Mouse (Mus musculus) heart, embryonic 13.5 days (tissue): ENCODE results near the gene Get4. TPM values are rescaled to one million over a fixed set of nuclear protein-coding genes. Genes with fewer than 3 reads are reported as not detected.
A peak's percentile ranks its signal among the peaks of the same experiment; 100 is the strongest.

Experiments
- ATAC-seq: fragments of 200-750 bp; cut with Nextera tagmentation; 2 replicates; pipeline ENCODE4 v1.8.0; 2017; ENCODE audit warnings: moderate TSS enrichment; ENCODE audit not compliant: insufficient number of reproducible peaks, low FRiP score, low TSS enrichment; ENCODE audit errors: extremely low read depth
- H3K27ac ChIP-seq: fragments of 300-500 bp; sonication (generic); replicated peaks from 2 replicates; pipeline ENCODE4 v1.5.1; 2015; ENCODE audit warnings: moderate library complexity, mild to moderate bottlenecking, inconsistent platforms
- H3K27me3 ChIP-seq: fragments of 300-500 bp; sonication (generic); replicated peaks from 2 replicates; pipeline ENCODE4 v1.6.1; 2015; ENCODE audit warnings: mild to moderate bottlenecking, inconsistent platforms
- H3K36me3 ChIP-seq: fragments of 300-500 bp; sonication (generic); 2 replicates; pipeline ENCODE4 v1.6.1; 2015; ENCODE audit warnings: mild to moderate bottlenecking, inconsistent platforms
- H3K4me1 ChIP-seq: fragments of 300-500 bp; sonication (generic); 2 replicates; pipeline ENCODE4 v1.6.1; 2015; ENCODE audit warnings: inconsistent platforms
- H3K4me2 ChIP-seq: fragments of 300-500 bp; sonication (generic); 2 replicates; pipeline ENCODE4 v1.6.1; 2015; ENCODE audit warnings: inconsistent platforms, mild to moderate bottlenecking, moderate library complexity
- H3K4me3 ChIP-seq: fragments of 300-500 bp; sonication (generic); 2 replicates; pipeline ENCODE4 v1.5.1; 2015; ENCODE audit warnings: moderate library complexity, mild to moderate bottlenecking, inconsistent platforms
- H3K9ac ChIP-seq: fragments of 300-500 bp; sonication (generic); 2 replicates; pipeline ENCODE4 v1.6.1; 2015; ENCODE audit warnings: inconsistent platforms, mild to moderate bottlenecking, moderate library complexity
- H3K9me3 ChIP-seq: fragments of 300-500 bp; sonication (generic); 2 replicates; pipeline ENCODE4 v1.6.1; 2016; ENCODE audit warnings: inconsistent platforms
- WGBS: fragments of 180-500 bp; shearing (Covaris S2); methylation state at CpG from one replicate; pipeline ENCODE4 v1.1.7; 2015; ENCODE audit warnings: mixed read lengths; 5-methylcytosine and 5-hydroxymethylcytosine counted together
- polyA plus RNA-seq: library from polyadenylated mRNA; unstranded; fragments of >200 nt; fragmentation: Nextera tagmentation; extraction: Ambion mirVana; gene quantifications from 2 replicates; pipeline ENCODE4 v1.2.1, GENCODE M21; 2015

The Get4 gene
- polyA plus RNA-seq, 1 experiment from 2014 or later, result 127 TPM

GRCm38 (mm10) chr5:139243384-139243783 is 8.7 kb upstream of the Get4 start:
- 46% methylated on average over 1 of the region's 1 CpGs for WGBS
- no peak overlapping the region for H3K4me3 ChIP-seq
- H3K4me1 ChIP-seq, result peaks cover 42% of the 10 kb centered on the region
- no peak overlapping the region for H3K9ac ChIP-seq
- H3K9me3 ChIP-seq, result no peaks in the 10 kb centered on the region
- no peak; the same call in 1 of the 2 replicates for ATAC-seq
- peaks cover 100% of the 10 kb centered on the region for H3K36me3 ChIP-seq
- H3K27me3 ChIP-seq, result no peaks in the 10 kb centered on the region
- H3K4me2 ChIP-seq, result no peak overlapping the region
- H3K27ac ChIP-seq, result peak overlapping the region; percentile 66

GRCm38 (mm10) chr5:139247767-139248166 is 4.4 kb upstream of the Get4 start:
- no peak overlapping the region for H3K4me2 ChIP-seq
- peaks cover 41% of the 10 kb centered on the region for H3K4me1 ChIP-seq
- H3K27me3 ChIP-seq, result no peaks in the 10 kb centered on the region
- H3K9ac ChIP-seq, result no peak overlapping the region
- ATAC-seq, result no peak
- no peak overlapping the region for H3K27ac ChIP-seq
- H3K4me3 ChIP-seq, result no peak overlapping the region
- 35% methylated on average over 3 of the region's 3 CpGs for WGBS
- no peaks in the 10 kb centered on the region for H3K9me3 ChIP-seq
- peaks cover 80% of the 10 kb centered on the region for H3K36me3 ChIP-seq

DNA sequence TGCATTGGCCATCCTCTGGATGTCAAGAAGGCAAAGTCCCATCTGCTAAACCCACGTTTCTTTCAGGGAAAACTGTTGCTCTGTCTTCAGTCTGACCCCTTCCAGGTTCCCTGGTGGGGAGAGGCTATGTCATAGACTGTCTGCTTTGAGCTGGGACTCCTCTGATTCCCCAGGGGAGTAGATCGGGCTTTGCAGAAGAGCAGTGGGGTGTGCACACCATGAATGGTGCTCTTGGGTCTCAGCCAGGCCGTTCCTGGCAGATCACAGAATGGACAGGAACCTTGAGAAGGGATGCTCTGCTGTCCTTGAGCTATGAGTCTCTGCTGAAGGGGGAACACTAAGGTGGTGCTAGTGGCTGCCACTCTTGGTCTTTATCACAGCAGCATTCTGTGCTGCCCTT is 3.3 kb upstream of the Get4 start:
- ATAC-seq, result no peak
- no peaks in the 10 kb centered on the region for H3K27me3 ChIP-seq
- H3K4me3 ChIP-seq, result no peak overlapping the region
- H3K36me3 ChIP-seq, result peaks cover 70% of the 10 kb centered on the region
- 0 out of 2 replicates have a peak overlapping the region, but pooled peaks have one; percentile 33 for H3K9ac ChIP-seq
- H3K27ac ChIP-seq, result no peak overlapping the region
- H3K9me3 ChIP-seq, result no peaks in the 10 kb centered on the region
- 82% methylated on average over 3 of the region's 3 CpGs for WGBS
- H3K4me2 ChIP-seq, result no peak overlapping the region
- H3K4me1 ChIP-seq, result peaks cover 39% of the 10 kb centered on the region

GRCm38 (mm10) chr5:139251279-139251678 is 845 bp upstream of the Get4 start:
- 75% methylated on average over 7 of the region's 7 CpGs for WGBS
- Histone ChIP-seq H3K4me2 (peak overlapping the region; percentile 94), H3K4me1 (peaks cover 59% of the 10 kb centered on the region), H3K27ac (peak overlapping the region; percentile 95), H3K36me3 (peaks cover 52% of the 10 kb centered on the region), H3K4me3 (peak overlapping the region; percentile 80), H3K9me3 (no peaks in the 10 kb centered on the region), H3K9ac (peak overlapping the region; percentile 88), H3K27me3 (no peaks in the 10 kb centered on the region)
- no peak for ATAC-seq

DNA sequence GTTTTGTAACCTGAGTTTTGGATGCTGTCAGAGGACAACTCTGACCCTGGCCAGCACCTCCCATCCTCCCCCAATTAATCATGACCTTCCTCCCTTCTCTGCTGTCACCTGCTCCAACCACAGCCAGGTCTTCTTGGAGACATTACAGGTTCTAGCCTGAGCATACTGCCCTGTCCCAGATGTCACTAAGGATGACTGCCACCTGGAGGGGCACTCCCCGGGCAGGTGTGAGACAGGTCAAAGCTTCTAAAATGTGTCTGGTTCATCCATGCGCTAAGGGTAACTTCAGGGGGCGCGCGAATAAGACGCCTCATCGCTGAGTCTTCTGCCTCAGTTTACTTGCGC is 416 bp upstream of the Get4 start:
- Histone ChIP-seq H3K9me3 (no peaks in the 10 kb centered on the region), H3K4me2 (peak overlapping the region; percentile 94), H3K9ac (peak overlapping the region; percentile 88), H3K4me3 (peak overlapping the region; percentile 80), H3K4me1 (peaks cover 64% of the 10 kb centered on the region), H3K36me3 (peaks cover 48% of the 10 kb centered on the region), H3K27ac (peak overlapping the region; percentile 95), H3K27me3 (no peaks in the 10 kb centered on the region)
- ATAC-seq, result no peak
- 2% methylated on average over 8 of the region's 8 CpGs for WGBS

DNA sequence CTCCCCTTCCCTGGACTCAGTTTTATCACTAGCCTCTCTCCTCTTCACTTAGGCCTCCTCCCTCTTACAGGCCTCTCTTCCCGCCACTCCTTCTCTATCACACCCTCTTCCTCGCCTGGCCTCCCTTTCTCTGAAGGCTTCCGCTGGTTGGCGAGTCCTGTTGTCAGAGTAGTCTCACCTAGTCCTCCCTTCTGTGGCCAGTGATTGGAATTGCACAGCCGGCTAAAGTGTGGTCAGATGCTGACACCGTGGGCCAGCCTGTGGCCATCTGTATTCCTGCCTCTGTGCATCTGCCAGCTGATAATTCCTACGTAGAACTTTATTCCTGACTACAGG is 754 bp downstream of the Get4 start:
- peak overlapping the region; percentile 95 for H3K27ac ChIP-seq
- H3K4me3 ChIP-seq, result peak overlapping the region; percentile 80
- ATAC-seq, result peak; percentile 2; the same call in 1 of the 2 replicates
- H3K9ac ChIP-seq, result peak overlapping the region; percentile 95
- H3K27me3 ChIP-seq, result no peaks in the 10 kb centered on the region
- H3K4me1 ChIP-seq, result peaks cover 67% of the 10 kb centered on the region
- no peaks in the 10 kb centered on the region for H3K9me3 ChIP-seq
- H3K4me2 ChIP-seq, result peak overlapping the region; percentile 94
- H3K36me3 ChIP-seq, result peaks cover 40% of the 10 kb centered on the region
- under 1% methylated on average over 7 of the region's 7 CpGs for WGBS

- Histone ChIP-seq H3K4me1 (peaks cover 67% of the 10 kb centered on the region), H3K4me3 (peak overlapping the region; percentile 80), H3K9ac (peak overlapping the region; percentile 95), H3K4me2 (peak overlapping the region; percentile 94), H3K27ac (peak overlapping the region; percentile 95), H3K27me3 (no peaks in the 10 kb centered on the region), H3K9me3 (no peaks in the 10 kb centered on the region), H3K36me3 (peaks cover 35% of the 10 kb centered on the region)
- 4% methylated on average over 6 of the region's 6 CpGs for WGBS
- ATAC-seq, result no peak
Measured at GRCm38 (mm10) chr5:139253301-139253741, 1.2 kb downstream of the Get4 start.

- 76% methylated on average over 6 of the region's 6 CpGs for WGBS
- no peaks in the 10 kb centered on the region for H3K9me3 ChIP-seq
- peak overlapping the region; percentile 86; the same call in 1 of the 2 replicates for H3K27ac ChIP-seq
- peaks cover 23% of the 10 kb centered on the region for H3K36me3 ChIP-seq
- H3K4me1 ChIP-seq, result peaks cover 76% of the 10 kb centered on the region
- peak overlapping the region; percentile 94 for H3K4me2 ChIP-seq
- no peak overlapping the region for H3K4me3 ChIP-seq
- peak overlapping the region; percentile 95 for H3K9ac ChIP-seq
- ATAC-seq, result no peak
- no peaks in the 10 kb centered on the region for H3K27me3 ChIP-seq
Measured at GRCm38 (mm10) chr5:139254938-139255337, 2.8 kb downstream of the Get4 start.

DNA sequence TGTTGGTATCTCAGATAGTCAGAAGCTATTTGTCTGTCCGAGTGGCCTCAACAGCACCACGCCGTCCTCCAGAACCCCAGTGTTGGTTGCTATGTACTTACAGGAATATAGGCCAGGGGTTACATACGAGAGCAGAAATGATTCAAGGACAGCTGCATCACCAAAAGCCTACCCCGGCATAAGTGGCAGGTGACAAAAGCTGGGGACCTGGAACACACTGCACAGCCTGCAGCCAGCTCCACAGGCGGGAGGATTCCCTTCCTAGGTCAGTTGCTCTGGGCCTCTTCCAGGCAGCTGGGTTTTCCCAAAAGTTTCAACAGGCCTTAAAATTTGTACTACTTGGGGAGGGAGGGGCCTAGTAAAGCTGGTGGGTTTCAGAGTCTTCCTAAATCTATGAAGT is 3.7 kb downstream of the Get4 start:
- H3K4me3 ChIP-seq, result no peak overlapping the region
- H3K9ac ChIP-seq, result peak overlapping the region; percentile 95
- no peak for ATAC-seq
- peak overlapping the region; percentile 86 for H3K27ac ChIP-seq
- no peaks in the 10 kb centered on the region for H3K27me3 ChIP-seq
- no peaks in the 10 kb centered on the region for H3K9me3 ChIP-seq
- 61% methylated on average over 6 of the region's 6 CpGs for WGBS
- peaks cover 20% of the 10 kb centered on the region for H3K36me3 ChIP-seq
- H3K4me2 ChIP-seq, result peak overlapping the region; percentile 94; the same call in 1 of the 2 replicates
- peaks cover 84% of the 10 kb centered on the region for H3K4me1 ChIP-seq

GRCm38 (mm10) chr5:139256211-139256765 is 4.2 kb downstream of the Get4 start:
- H3K27me3 ChIP-seq, result no peaks in the 10 kb centered on the region
- H3K36me3 ChIP-seq, result peaks cover 23% of the 10 kb centered on the region
- H3K4me3 ChIP-seq, result no peak overlapping the region
- ATAC-seq, result no peak
- 79% methylated on average over 3 of the region's 3 CpGs for WGBS
- no peak overlapping the region for H3K4me2 ChIP-seq
- H3K9me3 ChIP-seq, result no peaks in the 10 kb centered on the region
- H3K27ac ChIP-seq, result peak overlapping the region; percentile 86
- peak overlapping the region; percentile 95; the same call in 1 of the 2 replicates for H3K9ac ChIP-seq
- H3K4me1 ChIP-seq, result peaks cover 86% of the 10 kb centered on the region

- peak overlapping the region; percentile 23; the same call in 1 of the 2 replicates for H3K4me2 ChIP-seq
- H3K4me1 ChIP-seq, result peaks cover 81% of the 10 kb centered on the region
- no peaks in the 10 kb centered on the region for H3K9me3 ChIP-seq
- 71% methylated on average over 1 of the region's 1 CpGs for WGBS
- H3K27ac ChIP-seq, result peak overlapping the region; percentile 86
- no peak overlapping the region for H3K4me3 ChIP-seq
- ATAC-seq, result no peak
- H3K9ac ChIP-seq, result peak overlapping the region; percentile 69
- H3K27me3 ChIP-seq, result no peaks in the 10 kb centered on the region
- H3K36me3 ChIP-seq, result peaks cover 33% of the 10 kb centered on the region
Measured at GRCm38 (mm10) chr5:139257265-139257664, 5.1 kb downstream of the Get4 start.

DNA sequence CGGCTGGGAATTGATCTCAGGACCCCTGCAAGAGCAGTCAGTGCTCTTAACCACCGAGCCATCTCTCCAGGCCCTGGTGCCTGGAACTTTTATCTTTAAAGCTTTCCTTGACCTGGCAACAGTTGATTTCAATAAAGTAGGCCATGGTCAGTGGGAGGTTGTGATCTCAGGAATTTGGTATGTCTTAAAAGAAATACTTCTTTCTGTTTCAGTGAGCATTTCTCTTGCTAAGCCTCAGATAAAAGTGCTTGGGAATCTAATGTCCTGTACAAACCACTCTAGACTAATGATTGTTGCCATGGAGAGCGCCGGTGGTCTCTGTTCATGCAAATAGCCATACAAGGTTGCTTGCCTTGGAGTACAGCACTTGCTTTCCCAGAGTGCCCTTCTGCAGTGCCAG is 5.7 kb downstream of the Get4 start:
- H3K9me3 ChIP-seq, result no peaks in the 10 kb centered on the region
- WGBS, result 38% methylated on average over 4 of the region's 4 CpGs
- no peak for ATAC-seq
- peaks cover 38% of the 10 kb centered on the region for H3K36me3 ChIP-seq
- H3K4me3 ChIP-seq, result no peak overlapping the region
- H3K4me2 ChIP-seq, result peak overlapping the region; percentile 25
- H3K9ac ChIP-seq, result no peak overlapping the region
- H3K27ac ChIP-seq, result peak overlapping the region; percentile 86
- peaks cover 81% of the 10 kb centered on the region for H3K4me1 ChIP-seq
- H3K27me3 ChIP-seq, result no peaks in the 10 kb centered on the region
